Mouse (Mus musculus) lung, embryonic 16.5 days (tissue): Measurements from ENCODE around the gene Dclk1. TPM values are rescaled to one million over a fixed set of nuclear protein-coding genes. Genes with fewer than 3 reads are reported as not detected.

Experiments
- ATAC-seq: fragments of 200-750 bp; cut with Nextera tagmentation; 2 replicates; pipeline ENCODE4 v1.8.0; 2017; ENCODE audit warnings: low read depth, mild to moderate bottlenecking, moderate library complexity
- H3K27ac ChIP-seq: fragments of 300-500 bp; sonication (generic); 2 replicates; pipeline ENCODE4 v1.5.1; 2014; ENCODE audit warnings: mild to moderate bottlenecking, control low read depth, low read length
- H3K27me3 ChIP-seq: fragments of 300-500 bp; sonication (generic); 2 replicates; pipeline ENCODE4 v1.6.1; 2014; ENCODE audit warnings: low read depth, low read length, mixed read lengths; ENCODE audit not compliant: control insufficient read depth, insufficient read depth
- H3K36me3 ChIP-seq: fragments of 300-500 bp; sonication (generic); 2 replicates; pipeline ENCODE4 v1.6.1; 2014; ENCODE audit warnings: low read length; ENCODE audit not compliant: control insufficient read depth, insufficient read depth
- H3K4me1 ChIP-seq: fragments of 300-500 bp; sonication (generic); replicated peaks from 2 replicates; pipeline ENCODE4 v1.6.1; 2014; ENCODE audit warnings: low read length, mixed read lengths; ENCODE audit not compliant: control insufficient read depth, insufficient read depth
- H3K4me2 ChIP-seq: fragments of 300-500 bp; sonication (generic); 2 replicates; pipeline ENCODE4 v1.6.1; 2014; ENCODE audit warnings: low read depth, low read length, control low read depth
- H3K4me3 ChIP-seq: fragments of 300-500 bp; sonication (generic); 2 replicates; pipeline ENCODE4 v1.5.1; 2014; ENCODE audit warnings: mild to moderate bottlenecking, low read length, control low read depth
- H3K9ac ChIP-seq: fragments of 300-500 bp; sonication (generic); 2 replicates; pipeline ENCODE4 v1.6.1; 2014; ENCODE audit warnings: low read length, control low read depth
- H3K9me3 ChIP-seq: fragments of 300-500 bp; sonication (generic); 2 replicates; pipeline ENCODE4 v1.6.1; 2016; ENCODE audit warnings: low read length; ENCODE audit not compliant: control insufficient read depth
- WGBS: fragments of 180-500 bp; shearing (Covaris S2); extraction: QIAGEN DNeasy Blood & Tissue Kit; methylation state at CpG from one replicate; pipeline ENCODE4 v1.1.7; 2014; 5-methylcytosine and 5-hydroxymethylcytosine counted together
- polyA plus RNA-seq: library from polyadenylated mRNA; unstranded; fragments of >200 nt; fragmentation: Nextera tagmentation; extraction: Ambion mirVana; gene quantifications from 2 replicates; pipeline ENCODE4 v1.2.1, GENCODE M21; 2015

Gene Dclk1
- polyA plus RNA-seq, 1 experiment from 2014 or later, result 10.3 TPM

DNA sequence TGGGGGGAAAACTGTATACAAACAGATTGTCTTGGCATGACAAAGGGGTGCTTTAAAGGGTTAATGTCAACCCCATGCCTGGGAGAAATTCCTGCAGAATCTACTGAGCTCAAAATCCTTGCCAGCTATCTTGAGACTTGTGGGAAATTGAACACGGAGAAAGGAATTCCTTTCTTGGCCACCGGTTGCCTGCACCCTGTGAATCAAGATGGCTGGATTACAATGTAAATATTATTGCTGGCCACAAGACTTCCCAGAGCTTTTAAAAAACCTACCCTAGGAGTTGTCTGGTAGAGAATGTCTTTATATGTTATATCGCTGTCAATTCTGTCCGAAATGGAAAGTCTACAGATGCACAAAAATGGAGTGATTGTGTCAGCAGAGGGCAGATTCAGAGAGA is 28.4 kb upstream of the Dclk1 start:
- Histone ChIP-seq H3K36me3 (no peaks in the 10 kb centered on the region), H3K27me3 (no peaks in the 10 kb centered on the region), H3K9me3 (no peaks in the 10 kb centered on the region), H3K4me2 (no peak overlapping the region), H3K4me3 (no peak overlapping the region), H3K9ac (no peak overlapping the region), H3K27ac (no peak overlapping the region), H3K4me1 (0 out of 2 replicates have a peak, but pooled peaks cover 2% of the 10 kb centered on the region)
- 34% methylated on average over 4 of the region's 4 CpGs for WGBS
- no peak for ATAC-seq

DNA sequence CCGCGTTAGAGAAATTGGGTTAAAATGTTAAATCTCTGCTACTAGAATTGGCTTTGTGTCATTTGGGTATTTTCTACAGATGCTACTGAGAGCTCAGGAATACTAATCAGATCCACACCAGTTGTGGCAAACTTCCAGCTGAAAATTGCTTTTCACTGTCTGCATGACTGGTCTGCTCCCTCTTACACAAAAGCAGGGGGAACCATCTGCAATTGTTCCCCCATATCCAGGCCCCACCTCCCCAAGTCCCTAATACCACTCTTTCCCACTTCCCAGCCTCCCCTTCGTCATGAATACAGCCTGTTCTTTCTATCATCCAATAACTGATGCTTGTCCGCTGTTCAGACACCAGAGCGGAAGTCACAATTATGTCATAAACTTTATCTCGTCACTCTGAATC is 27.8 kb upstream of the Dclk1 start:
- Histone ChIP-seq H3K4me3 (no peak overlapping the region), H3K27ac (no peak overlapping the region), H3K9ac (no peak overlapping the region), H3K36me3 (no peaks in the 10 kb centered on the region), H3K4me1 (0 out of 2 replicates have a peak, but pooled peaks cover 2% of the 10 kb centered on the region), H3K9me3 (no peaks in the 10 kb centered on the region), H3K4me2 (no peak overlapping the region), H3K27me3 (no peaks in the 10 kb centered on the region)
- 79% methylated on average over 6 of the region's 6 CpGs for WGBS
- no peak for ATAC-seq

DNA sequence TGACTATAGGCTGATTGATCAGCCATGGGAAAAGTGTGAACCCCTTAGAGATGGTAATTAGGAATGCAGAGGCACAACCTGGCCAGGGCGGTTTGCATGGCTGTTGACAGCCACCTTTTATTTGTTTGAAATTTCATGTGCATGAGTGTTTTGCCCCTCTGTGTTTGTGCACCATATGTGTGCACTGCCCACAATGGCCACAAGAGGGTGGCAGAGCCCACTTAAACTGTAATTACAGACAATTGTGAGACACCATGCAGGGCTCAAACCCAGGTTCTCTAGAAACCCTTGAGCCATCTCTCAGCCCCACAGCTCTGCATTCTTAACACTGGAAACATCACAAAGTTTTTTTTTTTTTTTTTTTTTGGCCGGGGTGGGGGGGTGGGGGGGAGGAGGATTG is 19.7 kb upstream of the Dclk1 start:
- H3K9me3 ChIP-seq, result no peaks in the 10 kb centered on the region
- H3K4me3 ChIP-seq, result no peak overlapping the region
- no peaks in the 10 kb centered on the region for H3K4me1 ChIP-seq
- no peaks in the 10 kb centered on the region for H3K36me3 ChIP-seq
- ATAC-seq, result no peak
- no peak overlapping the region for H3K4me2 ChIP-seq
- no peaks in the 10 kb centered on the region for H3K27me3 ChIP-seq
- H3K9ac ChIP-seq, result no peak overlapping the region
- 79% methylated on average over 2 of the region's 2 CpGs for WGBS
- H3K27ac ChIP-seq, result no peak overlapping the region

DNA sequence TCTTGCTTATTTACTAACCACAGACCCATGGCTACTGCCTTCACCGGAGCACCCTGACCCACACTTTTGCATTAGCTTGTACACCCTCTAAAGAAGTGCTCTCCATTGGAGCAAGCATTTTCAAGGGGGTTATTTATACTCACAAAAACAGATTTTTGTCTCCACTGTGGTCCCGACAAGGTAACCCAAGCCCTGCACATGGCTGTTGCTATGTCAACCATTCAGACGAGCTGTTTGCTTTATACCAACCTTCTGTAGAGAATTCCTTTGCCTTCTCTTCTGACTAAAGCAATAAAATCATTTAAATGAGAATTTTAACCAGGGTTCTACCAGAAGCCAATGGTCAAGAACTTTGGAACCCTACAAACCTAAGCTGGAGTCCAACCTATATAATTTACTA is 18.3 kb upstream of the Dclk1 start:
- no peaks in the 10 kb centered on the region for H3K4me1 ChIP-seq
- no peak overlapping the region for H3K9ac ChIP-seq
- H3K4me2 ChIP-seq, result no peak overlapping the region
- no peak for ATAC-seq
- no peaks in the 10 kb centered on the region for H3K27me3 ChIP-seq
- H3K9me3 ChIP-seq, result no peaks in the 10 kb centered on the region
- H3K4me3 ChIP-seq, result no peak overlapping the region
- 64% methylated on average over 3 of the region's 3 CpGs for WGBS
- H3K27ac ChIP-seq, result no peak overlapping the region
- H3K36me3 ChIP-seq, result no peaks in the 10 kb centered on the region

DNA sequence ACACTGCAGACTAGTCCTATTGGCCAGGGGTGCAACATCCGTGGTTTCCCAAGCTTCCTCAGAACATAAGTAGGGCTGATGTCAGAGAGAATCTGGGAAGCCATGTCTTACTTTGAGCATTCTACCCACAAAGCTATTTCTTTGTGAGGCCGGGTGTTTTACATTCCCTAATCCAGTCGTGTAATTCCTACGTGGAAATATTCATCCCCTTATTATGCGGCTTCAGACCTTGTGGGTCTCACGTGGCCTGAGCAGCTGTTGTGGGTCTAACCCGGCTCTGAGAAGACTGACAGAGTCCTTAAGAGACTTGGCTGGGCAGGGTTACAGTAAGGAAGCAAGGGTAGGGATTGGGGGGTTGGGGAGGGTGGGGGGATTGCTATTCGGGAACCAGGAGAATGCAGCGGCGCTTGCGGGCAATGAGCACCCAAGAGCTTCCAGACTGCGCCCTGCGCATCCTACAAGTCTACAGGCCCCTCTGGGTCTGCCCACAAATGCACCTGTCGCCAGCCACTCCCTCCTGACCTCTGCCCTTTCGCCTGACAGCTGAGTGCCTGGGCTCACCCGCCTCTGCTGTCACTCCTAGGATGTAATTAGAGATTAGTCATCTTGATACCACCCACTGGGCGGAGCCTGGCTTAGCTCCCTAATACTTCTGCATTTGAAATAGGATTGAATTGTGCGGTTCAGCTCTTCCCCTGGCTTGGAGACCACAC is 15.5 kb upstream of the Dclk1 start:
- no peak overlapping the region for H3K9ac ChIP-seq
- no peak overlapping the region for H3K27ac ChIP-seq
- H3K4me3 ChIP-seq, result no peak overlapping the region
- peak; percentile 52 for ATAC-seq
- WGBS, result 27% methylated on average over 18 of the region's 18 CpGs
- H3K4me2 ChIP-seq, result no peak overlapping the region
- H3K27me3 ChIP-seq, result no peaks in the 10 kb centered on the region
- no peaks in the 10 kb centered on the region for H3K36me3 ChIP-seq
- no peaks in the 10 kb centered on the region for H3K9me3 ChIP-seq
- H3K4me1 ChIP-seq, result no peaks in the 10 kb centered on the region

DNA sequence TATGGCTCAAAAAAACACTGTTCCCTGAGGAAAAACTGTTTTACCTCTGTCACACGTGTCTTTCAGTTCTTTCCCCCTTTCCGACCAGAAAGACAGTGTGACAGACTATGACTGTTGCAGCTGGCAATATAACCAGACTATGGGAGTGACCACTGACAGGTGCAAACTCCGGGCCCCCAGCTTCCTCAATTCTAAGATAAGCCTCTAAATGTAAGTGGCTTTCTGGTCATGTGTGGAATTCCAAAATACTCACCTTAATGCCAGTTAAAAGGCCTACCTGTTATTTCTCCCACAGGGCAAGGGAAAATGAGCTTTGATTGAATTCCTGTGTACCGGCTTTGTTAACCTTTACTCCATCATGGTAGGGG is 15.0 kb upstream of the Dclk1 start:
- H3K36me3 ChIP-seq, result no peaks in the 10 kb centered on the region
- H3K9ac ChIP-seq, result no peak overlapping the region
- H3K9me3 ChIP-seq, result no peaks in the 10 kb centered on the region
- whole genome bisulfite sequencing, result 22% methylated on average over 4 of the region's 4 CpGs
- no peak overlapping the region for H3K4me2 ChIP-seq
- no peak overlapping the region for H3K4me3 ChIP-seq
- no peak for ATAC-seq
- no peaks in the 10 kb centered on the region for H3K27me3 ChIP-seq
- H3K27ac ChIP-seq, result no peak overlapping the region
- H3K4me1 ChIP-seq, result no peaks in the 10 kb centered on the region

DNA sequence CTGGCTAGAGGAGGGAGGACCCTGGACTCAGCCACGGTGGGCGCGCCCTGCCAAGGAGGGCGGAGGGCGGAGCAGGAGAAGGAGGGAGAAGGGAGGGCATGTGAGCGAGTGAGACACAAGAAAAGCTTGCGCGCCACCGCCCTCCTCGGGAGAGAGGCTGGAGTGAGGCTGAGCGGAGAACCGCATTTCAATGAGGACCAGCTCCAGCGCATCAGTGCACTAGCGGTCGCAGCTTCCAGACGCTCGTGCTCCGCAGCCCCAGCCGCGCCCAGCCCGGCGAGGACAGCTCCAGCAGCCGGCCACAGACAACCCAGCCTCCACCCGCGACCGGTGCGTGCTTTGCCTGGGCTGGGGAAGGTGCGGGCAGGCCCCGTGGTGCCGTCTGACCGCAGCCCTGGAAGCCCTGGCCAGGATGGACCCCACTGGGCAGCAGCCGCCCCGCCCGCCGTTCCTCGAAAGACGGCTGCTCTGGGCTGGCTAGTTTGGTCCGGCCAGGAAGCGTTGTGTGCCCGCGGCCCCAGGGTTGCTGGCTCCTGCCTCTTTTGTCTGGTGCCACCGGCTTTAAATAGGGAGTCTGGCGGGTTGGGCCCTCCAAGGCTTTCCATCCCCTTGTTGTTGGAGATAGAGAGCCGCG is 375 bp downstream of the Dclk1 start:
- Histone ChIP-seq H3K9ac (peak overlapping the region; percentile 59), H3K4me3 (peak overlapping the region; percentile 54), H3K27me3 (peaks cover 3% of the 10 kb centered on the region; the same call in 1 of the 2 replicates), H3K36me3 (no peaks in the 10 kb centered on the region), H3K27ac (no peak overlapping the region), H3K4me2 (peak overlapping the region; percentile 85), H3K9me3 (no peaks in the 10 kb centered on the region), H3K4me1 (peaks cover 13% of the 10 kb centered on the region; the same call in 1 of the 2 replicates)
- under 1% methylated on average over 43 of the region's 45 CpGs for WGBS
- peak; percentile 91 for ATAC-seq

DNA sequence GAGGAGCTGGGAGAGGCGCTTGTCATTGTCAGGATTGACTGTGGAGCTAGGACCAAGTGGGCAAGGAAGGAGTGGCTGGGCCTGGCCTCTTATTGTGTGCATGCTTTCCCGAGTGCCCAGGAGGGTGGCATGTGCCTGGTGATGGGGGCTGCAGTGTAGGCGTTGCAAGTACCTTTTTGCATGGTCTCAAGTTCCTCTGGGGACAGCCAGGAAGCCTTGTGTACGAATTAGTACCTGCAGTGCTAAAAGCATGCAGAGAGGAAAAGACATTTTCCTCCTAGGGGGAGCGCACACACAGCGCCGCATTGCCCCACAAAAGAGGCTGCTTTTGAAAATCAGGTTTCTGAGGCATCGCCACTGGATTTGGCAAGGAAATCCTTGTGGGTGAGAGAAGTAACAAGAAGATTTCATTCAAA is 900 bp downstream of the Dclk1 start:
- Histone ChIP-seq H3K27ac (no peak overlapping the region), H3K4me2 (peak overlapping the region; percentile 85), H3K36me3 (no peaks in the 10 kb centered on the region), H3K4me3 (peak overlapping the region; percentile 54), H3K9ac (peak overlapping the region; percentile 59), H3K9me3 (no peaks in the 10 kb centered on the region), H3K4me1 (peaks cover 15% of the 10 kb centered on the region), H3K27me3 (peaks cover 3% of the 10 kb centered on the region; the same call in 1 of the 2 replicates)
- 0 out of 2 replicates have a peak, but pooled peaks have one; percentile 8 for ATAC-seq
- 5% methylated on average over 8 of the region's 8 CpGs for WGBS

DNA sequence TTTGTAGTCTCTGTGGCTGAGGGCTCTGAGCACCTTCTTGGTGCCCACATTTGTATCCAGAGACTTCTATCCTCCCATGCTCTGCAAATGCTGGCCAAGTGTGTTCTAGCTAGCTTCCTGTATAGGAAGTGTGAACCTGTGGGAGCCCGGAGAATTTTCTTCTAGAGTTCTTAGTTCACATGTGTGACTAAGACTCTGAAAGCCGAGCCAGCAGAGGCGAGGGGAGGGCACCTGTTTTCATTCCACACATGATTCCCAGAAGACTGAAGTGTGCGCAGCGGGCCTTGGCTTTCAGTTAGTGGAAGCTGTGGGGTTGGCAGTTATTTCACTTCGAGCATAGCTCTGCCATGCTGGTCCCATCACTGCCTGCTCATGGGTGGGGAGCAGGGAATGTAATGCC is 1.9 kb downstream of the Dclk1 start:
- 73% methylated on average over 6 of the region's 6 CpGs for WGBS
- Histone ChIP-seq H3K27ac (no peak overlapping the region), H3K4me2 (no peak overlapping the region), H3K9ac (no peak overlapping the region), H3K36me3 (no peaks in the 10 kb centered on the region), H3K4me1 (peaks cover 20% of the 10 kb centered on the region), H3K27me3 (peaks cover 3% of the 10 kb centered on the region; the same call in 1 of the 2 replicates), H3K9me3 (no peaks in the 10 kb centered on the region), H3K4me3 (no peak overlapping the region)
- ATAC-seq, result no peak
